Mouse (Mus musculus): ENCODE results near the gene Zwilch. TPM values are rescaled to one million over a fixed set of nuclear protein-coding genes. Genes with fewer than 3 reads are reported as not detected.

Gene Zwilch
- polyA plus RNA-seq, 1 experiment from 2014 or later = 16.7 TPM

- no peak overlapping the region for H3K27ac ChIP-seq
- WGBS = 42% methylated on average over 5 of the region's 5 CpGs
- H3K9ac ChIP-seq = no peak overlapping the region
- H3K36me3 ChIP-seq (ENCODE audit: poor library complexity, severe bottlenecking) = no peaks in the 10 kb centered on the region
- H3K9me3 ChIP-seq (replicated peaks) = no peaks in the 10 kb centered on the region
- ATAC-seq = peak; percentile 70
- no peak overlapping the region for H3K4me3 ChIP-seq
- H3K4me1 ChIP-seq = peaks cover 12% of the 10 kb centered on the region
- H3K27me3 ChIP-seq = peaks cover 30% of the 10 kb centered on the region
- H3K4me2 ChIP-seq = no peak overlapping the region
These were observed 85.3 kb downstream of the Zwilch start for GRCm38 (mm10) chr9:64087461-64088235.

Other genes with a start within 250 kb of the Zwilch start
- 1.6 and 1.7 TPM in 2 replicates for gene Smad6, start 151.0 kb downstream of the Zwilch start, polyA plus RNA-seq (2015; fragmentation: Nextera tagmentation; extraction: Ambion mirVana)
- gene Lctl, start 56.0 kb downstream of the Zwilch start, polyA plus RNA-seq (2015; fragmentation: Nextera tagmentation; extraction: Ambion mirVana) = not detected in 2 replicates
- 801 and 817 TPM in 2 replicates for gene Rpl4, start 271 bp upstream of the Zwilch start, polyA plus RNA-seq (2015; fragmentation: Nextera tagmentation; extraction: Ambion mirVana)
- 42.2 and 45.9 TPM in 2 replicates for gene Snapc5, start 6.2 kb upstream of the Zwilch start, polyA plus RNA-seq (2015; fragmentation: Nextera tagmentation; extraction: Ambion mirVana)
- 2.4 and 2.8 TPM in 2 replicates for gene Uchl4, start 62.1 kb upstream of the Zwilch start, polyA plus RNA-seq (2015; fragmentation: Nextera tagmentation; extraction: Ambion mirVana)
- gene Map2k1, start 80.5 kb upstream of the Zwilch start, polyA plus RNA-seq (2015; fragmentation: Nextera tagmentation; extraction: Ambion mirVana) = 40.3 and 42.6 TPM in 2 replicates
- gene Tipin, start 108.5 kb upstream of the Zwilch start, polyA plus RNA-seq (2015; fragmentation: Nextera tagmentation; extraction: Ambion mirVana) = 243 and 245 TPM in 2 replicates
- gene Dis3l, start 168.2 kb upstream of the Zwilch start, polyA plus RNA-seq (2015; fragmentation: Nextera tagmentation; extraction: Ambion mirVana) = 19.4 and 21.7 TPM in 2 replicates
- 5.2 and 6.4 TPM in 2 replicates for gene Megf11, start 212.5 kb upstream of the Zwilch start, polyA plus RNA-seq (2015; fragmentation: Nextera tagmentation; extraction: Ambion mirVana)